Mouse (Mus musculus): ENCODE results near the gene Dmrtc1c2. TPM values are rescaled to one million over a fixed set of nuclear protein-coding genes. Genes with fewer than 3 reads are reported as not detected.
"Not testable (repeated sequence)": the region's sequence is repeated elsewhere in the genome, so short reads cannot be mapped to it uniquely, and the experiment has no call there.

Gene Dmrtc1c2
- not detected in 2 replicates for polyA plus RNA-seq (2016; fragmentation: Nextera tagmentation; extraction: Ambion mirVana)

- not testable (repeated sequence) for H3K36me3 ChIP-seq (replicated peaks); H3K27ac ChIP-seq; H3K27me3 ChIP-seq; H3K4me2 ChIP-seq; H3K4me1 ChIP-seq; H3K4me3 ChIP-seq (replicated peaks); H3K9ac ChIP-seq; H3K9me3 ChIP-seq; ATAC-seq (ENCODE audit: low FRiP score)
- WGBS = 83% methylated on average over 1 of the region's 13 CpGs
Observed at GRCm38 (mm10) chrX:102854516-102854915, at the start of gene Dmrtc1c2. Dmrtc1c2 (minus strand) TSS chrX:102854616.

- ATAC-seq (ENCODE audit: low FRiP score) = no peak
- Histone ChIP-seq H3K4me3 (replicated peaks) (no peak within 1 kb of the TSS), H3K4me2 (no peak within 1 kb of the TSS), H3K4me1 (no peaks in the 10 kb centered on the region), H3K27ac (no peak within 1 kb of the TSS), H3K27me3 (0 out of 2 replicates have a peak, but pooled peaks cover 17% of the 10 kb centered on the region), H3K9ac (no peak within 1 kb of the TSS), H3K9me3 (no peaks in the 10 kb centered on the region), H3K36me3 (replicated peaks) (no peaks in the 10 kb centered on the region)
- 91% methylated on average over 6 of the region's 6 CpGs for WGBS
Observed at GRCm38 (mm10) chrX:102867871-102868270, 13.5 kb upstream of the Dmrtc1c2 start, which contains the start of gene 1700031F05Rik. 1700031F05Rik (minus strand) TSS chrX:102867971.

DNA sequence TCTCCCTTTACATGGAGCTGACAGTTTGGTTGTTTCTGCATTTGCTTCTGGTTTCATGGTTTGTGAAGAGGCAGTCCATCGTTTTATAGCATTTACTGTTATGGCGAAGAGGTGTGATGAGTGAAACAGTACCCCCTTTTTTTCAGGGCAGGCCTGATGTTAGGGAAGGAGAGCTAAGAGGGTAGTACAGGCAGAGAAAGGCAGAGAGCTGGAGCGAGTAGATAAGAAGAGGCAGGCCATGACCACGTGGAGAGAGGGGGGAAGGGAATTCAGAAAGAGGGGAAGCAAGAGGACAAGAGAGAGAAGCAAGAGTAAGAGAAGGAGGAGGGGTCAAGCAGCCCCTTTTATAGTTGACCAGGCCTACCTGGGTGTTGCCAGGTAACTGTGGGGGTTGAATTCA is 42.1 kb downstream of the Dmrtc1c2 start:
- Histone ChIP-seq H3K27me3 (peaks cover 6% of the 10 kb centered on the region; the same call in 1 of the 2 replicates), H3K27ac (no peak overlapping the region), H3K4me3 (replicated peaks) (no peak overlapping the region), H3K4me1 (no peaks in the 10 kb centered on the region), H3K4me2 (no peak overlapping the region), H3K9ac (no peak overlapping the region), H3K9me3 (no peaks in the 10 kb centered on the region), H3K36me3 (replicated peaks) (no peaks in the 10 kb centered on the region)
- ATAC-seq (ENCODE audit: low FRiP score) = no peak
- WGBS = 63% methylated on average over 4 of the region's 4 CpGs

GRCm38 (mm10) chrX:102802663-102803062 is 51.8 kb downstream of the Dmrtc1c2 start, which contains the start of gene Dmrtc1c1:
Dmrtc1c1 (plus strand) TSS chrX:102802963.
- no CpG with 5 or more reads among the region's 14 CpGs for WGBS
- H3K4me2 ChIP-seq; H3K4me1 ChIP-seq; H3K27ac ChIP-seq; H3K4me3 ChIP-seq (replicated peaks); H3K27me3 ChIP-seq; H3K9ac ChIP-seq; ATAC-seq (ENCODE audit: low FRiP score); H3K9me3 ChIP-seq; H3K36me3 ChIP-seq (replicated peaks): not testable (repeated sequence)

Other genes starting within 250 kb of the Dmrtc1c2 start
- gene Phka1, start 210.4 kb downstream of the Dmrtc1c2 start, polyA plus RNA-seq (2016; fragmentation: Nextera tagmentation; extraction: Ambion mirVana) = 7.3 and 7.6 TPM in 2 replicates
- not detected in 2 replicates for gene Gm3880, start 167.6 kb downstream of the Dmrtc1c2 start, polyA plus RNA-seq (2016; fragmentation: Nextera tagmentation; extraction: Ambion mirVana)
- gene Gm9112, start 147.0 kb downstream of the Dmrtc1c2 start, polyA plus RNA-seq (2016; fragmentation: Nextera tagmentation; extraction: Ambion mirVana) = not detected in 2 replicates
- not detected in 2 replicates for gene Dmrtc1b, start 146.8 kb downstream of the Dmrtc1c2 start, polyA plus RNA-seq (2016; fragmentation: Nextera tagmentation; extraction: Ambion mirVana)
- gene Dmrtc1c1, start 51.7 kb downstream of the Dmrtc1c2 start, polyA plus RNA-seq (2016; fragmentation: Nextera tagmentation; extraction: Ambion mirVana) = not detected in 2 replicates
- not detected in 2 replicates for gene 1700031F05Rik, start 13.4 kb upstream of the Dmrtc1c2 start, polyA plus RNA-seq (2016; fragmentation: Nextera tagmentation; extraction: Ambion mirVana)
- gene Dmrtc1a, start 54.1 kb upstream of the Dmrtc1c2 start, polyA plus RNA-seq (2016; fragmentation: Nextera tagmentation; extraction: Ambion mirVana) = 0.18 and 0.44 TPM in 2 replicates
- gene 1700011M02Rik, start 54.3 kb upstream of the Dmrtc1c2 start, polyA plus RNA-seq (2016; fragmentation: Nextera tagmentation; extraction: Ambion mirVana) = not detected in 2 replicates
- not detected in 2 replicates for gene 1700018G05Rik, start 73.8 kb upstream of the Dmrtc1c2 start, polyA plus RNA-seq (2016; fragmentation: Nextera tagmentation; extraction: Ambion mirVana)

Data from forebrain, embryonic 12.5 days (tissue).